Mouse (Mus musculus): Measurements from ENCODE around the gene Pcsk1n. TPM values are rescaled to one million over a fixed set of nuclear protein-coding genes. Genes with fewer than 3 reads are reported as not detected.

The Pcsk1n gene
- polyA plus RNA-seq, 1 experiment from 2014 or later: 23.4 TPM

Other genes starting within 250 kb of the Pcsk1n start
- gene Plp2, start 248.4 kb upstream of the Pcsk1n start, polyA plus RNA-seq (2014; fragmentation: Nextera tagmentation; extraction: Ambion mirVana): 54.0 and 64.5 TPM in 2 replicates
- gene Magix, start 238.6 kb upstream of the Pcsk1n start, polyA plus RNA-seq (2014; fragmentation: Nextera tagmentation; extraction: Ambion mirVana): 0.47 TPM in 1 of 2 replicates, not detected in the other
- gene Gpkow, start 222.7 kb upstream of the Pcsk1n start, polyA plus RNA-seq (2014; fragmentation: Nextera tagmentation; extraction: Ambion mirVana): 44.6 and 47.0 TPM in 2 replicates
- gene Wdr45, start 205.5 kb upstream of the Pcsk1n start, polyA plus RNA-seq (2014; fragmentation: Nextera tagmentation; extraction: Ambion mirVana): 14.2 and 17.2 TPM in 2 replicates
- 0.55 TPM in 1 of 2 replicates, not detected in the other for gene Gm45208, start 197.6 kb upstream of the Pcsk1n start, polyA plus RNA-seq (2014; fragmentation: Nextera tagmentation; extraction: Ambion mirVana)
- 88.7 and 94.0 TPM in 2 replicates for gene Praf2, start 191.4 kb upstream of the Pcsk1n start, polyA plus RNA-seq (2014; fragmentation: Nextera tagmentation; extraction: Ambion mirVana)
- gene Ccdc120, start 168.9 kb upstream of the Pcsk1n start, polyA plus RNA-seq (2014; fragmentation: Nextera tagmentation; extraction: Ambion mirVana): 22.8 and 27.8 TPM in 2 replicates
- 23.6 and 24.8 TPM in 2 replicates for gene Tfe3, start 157.3 kb upstream of the Pcsk1n start, polyA plus RNA-seq (2014; fragmentation: Nextera tagmentation; extraction: Ambion mirVana)
- gene Gripap1, start 130.1 kb upstream of the Pcsk1n start, polyA plus RNA-seq (2014; fragmentation: Nextera tagmentation; extraction: Ambion mirVana): 56.2 and 57.2 TPM in 2 replicates
- 1.2 and 1.4 TPM in 2 replicates for gene Kcnd1, start 97.5 kb upstream of the Pcsk1n start, polyA plus RNA-seq (2014; fragmentation: Nextera tagmentation; extraction: Ambion mirVana)
- gene Otud5, start 78.5 kb upstream of the Pcsk1n start, polyA plus RNA-seq (2014; fragmentation: Nextera tagmentation; extraction: Ambion mirVana): 37.3 and 37.6 TPM in 2 replicates
- gene Pim2, start 41.6 kb upstream of the Pcsk1n start, polyA plus RNA-seq (2014; fragmentation: Nextera tagmentation; extraction: Ambion mirVana): 10.7 TPM in 2 replicates
- 10.9 and 12.6 TPM in 2 replicates for gene Slc35a2, start 35.8 kb upstream of the Pcsk1n start, polyA plus RNA-seq (2014; fragmentation: Nextera tagmentation; extraction: Ambion mirVana)
- 141 and 144 TPM in 2 replicates for gene Pqbp1, start 20.6 kb upstream of the Pcsk1n start, polyA plus RNA-seq (2014; fragmentation: Nextera tagmentation; extraction: Ambion mirVana)
- 161 and 188 TPM in 2 replicates for gene Timm17b, start 20.5 kb upstream of the Pcsk1n start, polyA plus RNA-seq (2014; fragmentation: Nextera tagmentation; extraction: Ambion mirVana)
- gene Gm10491, start 12.0 kb upstream of the Pcsk1n start, polyA plus RNA-seq (2014; fragmentation: Nextera tagmentation; extraction: Ambion mirVana): not detected in 2 replicates
- not detected in 2 replicates for gene Gm10490, start 10.3 kb upstream of the Pcsk1n start, polyA plus RNA-seq (2014; fragmentation: Nextera tagmentation; extraction: Ambion mirVana)
- gene Eras, start 8.8 kb downstream of the Pcsk1n start, polyA plus RNA-seq (2014; fragmentation: Nextera tagmentation; extraction: Ambion mirVana): not detected in 2 replicates
- 69.4 and 80.0 TPM in 2 replicates for gene Hdac6, start 28.1 kb downstream of the Pcsk1n start, polyA plus RNA-seq (2014; fragmentation: Nextera tagmentation; extraction: Ambion mirVana)
- gene Gata1, start 58.2 kb downstream of the Pcsk1n start, polyA plus RNA-seq (2014; fragmentation: Nextera tagmentation; extraction: Ambion mirVana): 5.4 and 5.6 TPM in 2 replicates
- not detected in 2 replicates for gene Glod5, start 98.7 kb downstream of the Pcsk1n start, polyA plus RNA-seq (2014; fragmentation: Nextera tagmentation; extraction: Ambion mirVana)
- 96.1 and 99.7 TPM in 2 replicates for gene Suv39h1, start 154.9 kb downstream of the Pcsk1n start, polyA plus RNA-seq (2014; fragmentation: Nextera tagmentation; extraction: Ambion mirVana)
- gene Was, start 170.7 kb downstream of the Pcsk1n start, polyA plus RNA-seq (2014; fragmentation: Nextera tagmentation; extraction: Ambion mirVana): 0.12 and 0.51 TPM in 2 replicates
- 26.6 and 27.4 TPM in 2 replicates for gene Wdr13, start 213.1 kb downstream of the Pcsk1n start, polyA plus RNA-seq (2014; fragmentation: Nextera tagmentation; extraction: Ambion mirVana)
- 466 and 494 TPM in 2 replicates for gene Rbm3, start 226.1 kb downstream of the Pcsk1n start, polyA plus RNA-seq (2014; fragmentation: Nextera tagmentation; extraction: Ambion mirVana)

Data from forebrain, embryonic 11.5 days (tissue).